In the genomic region with DNA sequence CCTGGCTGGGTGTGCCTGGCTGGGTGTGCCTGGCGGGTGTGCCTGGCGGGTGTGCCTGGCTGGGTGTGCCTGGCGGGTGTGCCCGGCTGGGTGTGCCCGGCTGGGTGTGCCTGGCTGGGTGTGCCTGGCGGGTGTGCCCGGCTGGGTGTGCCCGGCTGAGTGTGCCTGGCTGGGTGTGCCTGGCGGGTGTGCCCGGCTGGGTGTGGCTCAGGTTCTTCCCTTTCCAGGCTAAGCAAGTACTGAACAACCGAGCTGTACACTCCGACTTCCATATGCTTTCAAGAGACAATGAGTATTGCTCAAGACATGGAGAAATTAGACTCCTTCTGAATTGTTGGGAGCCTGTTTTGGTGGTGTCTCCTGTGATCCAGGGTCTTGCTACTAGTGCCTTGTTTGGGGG, we compare ENCODE assay signal across 16 mouse cellular contexts.
"Had no signal": no experiment of that assay in that cellular context is flagged by ENCODE, and none has a peak within 500 bp of the region (broad histone marks: within the 10 kb centered on the region; RNA-seq: fewer than 3 reads in every experiment).

No protein-coding gene starts in this region.

- H3K9ac ChIP-seq: limb, embryonic 12.5 days; lung, embryonic 15.5 days; midbrain, embryonic 15.5 days; neural tube, embryonic 12.5 days had no signal

- H3K4me3 ChIP-seq: layer of hippocampus, adult 2 months; limb, embryonic 12.5 days; lung, embryonic 15.5 days; megakaryocyte, embryonic 14.5 days; midbrain, embryonic 15.5 days; neural tube, embryonic 12.5 days had no signal

- DNase-seq: kidney, adult 9 months; kidney, postnatal 36 days; lung, postnatal 14 days; right cerebral cortex, postnatal 4 days; spleen, adult 18-20 months; thymus, adult 18-20 months; thymus, postnatal 14 days had no signal

- H3K27ac ChIP-seq: kidney, postnatal 0 days; layer of hippocampus, adult 2 months; limb, embryonic 12.5 days; lung, embryonic 15.5 days; macrophage; midbrain, embryonic 15.5 days; neural tube, embryonic 12.5 days had no signal

- H3K27me3 ChIP-seq: limb, embryonic 12.5 days; lung, embryonic 15.5 days; megakaryocyte, embryonic 14.5 days; midbrain, embryonic 15.5 days; neural tube, embryonic 12.5 days had no signal

- H3K9me3 ChIP-seq: limb, embryonic 12.5 days; lung, embryonic 15.5 days; megakaryocyte, embryonic 14.5 days; midbrain, embryonic 15.5 days; neural tube, embryonic 12.5 days had no signal

- H3K4me2 ChIP-seq: limb, embryonic 12.5 days; lung, embryonic 15.5 days; midbrain, embryonic 11.5 days; midbrain, embryonic 15.5 days; neural tube, embryonic 12.5 days had no signal

- ATAC-seq: midbrain, embryonic 15.5 days had no signal

- H3K36me3 ChIP-seq: midbrain, embryonic 15.5 days had no signal
